Mouse (Mus musculus) liver, adult 2 months (tissue): ENCODE measurements around the gene H1foo. TPM values are rescaled to one million over a fixed set of nuclear protein-coding genes. Genes with fewer than 3 reads are reported as not detected.

ENCODE experiments used
- DNase-seq: peaks from one replicate; pipeline ENCODE4 v3.0.0-alpha.2; 2011; ENCODE audit warnings: low read depth, low spot score; ENCODE audit errors: extremely low read depth
- H3K27ac ChIP-seq: fragments of 200-500 bp; replicated peaks from 2 replicates; pipeline ENCODE4 v1.5.1; 2012; ENCODE audit warnings: low read depth, mild to moderate bottlenecking, control low read depth, inconsistent platforms, low read length; ENCODE audit not compliant: insufficient read depth
- H3K27me3 ChIP-seq: fragments of 200-500 bp; 2 replicates; pipeline ENCODE4 v1.6.1; 2012; ENCODE audit warnings: mild to moderate bottlenecking, moderate library complexity, low read length, inconsistent platforms; ENCODE audit not compliant: control insufficient read depth, insufficient read depth
- H3K36me3 ChIP-seq: fragments of 200-500 bp; 2 replicates; pipeline ENCODE4 v1.6.1; 2012; ENCODE audit warnings: low read length, inconsistent platforms; ENCODE audit not compliant: control insufficient read depth, insufficient read depth
- H3K4me1 ChIP-seq: fragments of 200-500 bp; 2 replicates; pipeline ENCODE4 v1.6.1; 2011; ENCODE audit warnings: low read length; ENCODE audit not compliant: control insufficient read depth, insufficient read depth
- H3K4me3 ChIP-seq: fragments of 200-500 bp; 2 replicates; pipeline ENCODE4 v1.5.1; 2011; ENCODE audit warnings: low read depth, mild to moderate bottlenecking, control low read depth, low read length, moderate library complexity; ENCODE audit not compliant: insufficient read depth
- H3K79me2 ChIP-seq: fragments of 200-500 bp; 2 replicates; pipeline ENCODE4 v1.6.1; 2012; ENCODE audit warnings: inconsistent platforms, mild to moderate bottlenecking, low read length, moderate library complexity; ENCODE audit not compliant: control insufficient read depth, insufficient read depth
- H3K9ac ChIP-seq: fragments of 200-500 bp; 2 replicates; pipeline ENCODE4 v1.6.1; 2012; ENCODE audit warnings: low read depth, mild to moderate bottlenecking, control low read depth, inconsistent platforms, low read length
- CTCF ChIP-seq: fragments of 200-500 bp; IDR thresholded peaks from 2 replicates; pipeline ENCODE4 v1.5.1; 2011; ENCODE audit warnings: low read depth, low read length, control low read depth
- POLR2A ChIP-seq: fragments of 200-500 bp; IDR thresholded peaks from 2 replicates; pipeline ENCODE4 v1.6.1; 2011; ENCODE audit warnings: low read length, control low read depth; ENCODE audit not compliant: insufficient read depth; ENCODE audit errors: extremely low read depth
- WGBS: fragments of 180-500 bp; shearing (Covaris S2); methylation state at CpG from one replicate; pipeline ENCODE4 v1.1.7; 2018; 5-methylcytosine and 5-hydroxymethylcytosine counted together
- polyA plus RNA-seq: library from polyadenylated mRNA; depleted of rRNA; stranded (reverse); fragments of >200 nt; gene quantifications from 2 replicates; pipeline ENCODE4 v1.2.3, GENCODE M21; 2012
- total RNA-seq: library from RNA; depleted of rRNA; stranded (reverse); fragments of >200 nt; gene quantifications from 2 replicates; pipeline ENCODE4 v1.2.3, GENCODE M21; 2014

The H1foo gene
- total and polyA plus RNA-seq, 2 experiments: not detected

DNA sequence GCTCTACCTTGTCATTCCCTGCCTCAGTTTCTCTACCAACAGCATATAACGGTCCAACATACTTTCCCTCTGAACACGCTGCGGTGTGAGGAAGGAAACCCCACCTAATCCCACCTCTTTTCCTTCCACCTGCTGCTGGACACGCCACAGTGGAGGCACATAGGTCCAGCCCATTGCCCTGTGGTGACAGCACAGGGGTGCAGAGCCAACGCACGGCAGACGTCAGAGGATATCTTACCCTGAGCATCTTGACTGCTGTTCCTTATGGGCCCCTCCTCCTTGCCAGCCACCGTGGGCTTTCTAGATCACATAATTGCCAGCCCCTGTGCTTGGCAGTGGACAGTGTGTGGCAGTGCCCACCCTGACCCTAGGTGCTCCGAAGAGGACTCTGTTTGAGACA, 45.7 kb downstream of the H1foo start:
- H3K4me3 ChIP-seq: peak overlapping the region; percentile 57
- 79% methylated on average over 9 of the region's 9 CpGs for WGBS
- no peaks in the 10 kb centered on the region; the same call in 1 of the 2 replicates for H3K4me1 ChIP-seq
- no peak for TF ChIP-seq POLR2A
- no peak for TF ChIP-seq CTCF
- 0 out of 2 replicates have a peak overlapping the region, but pooled peaks have one; percentile 12 for H3K27ac ChIP-seq
- H3K27me3 ChIP-seq: peaks cover 9% of the 10 kb centered on the region; the same call in 1 of the 2 replicates
- peaks cover 10% of the 10 kb centered on the region; the same call in 1 of the 2 replicates for H3K79me2 ChIP-seq
- H3K36me3 ChIP-seq: no peaks in the 10 kb centered on the region
- no peak for DNase-seq
- H3K9ac ChIP-seq: peak overlapping the region; percentile 56

- Histone ChIP-seq H3K27me3 (peaks cover 9% of the 10 kb centered on the region; the same call in 1 of the 2 replicates), H3K4me3 (peak overlapping the region; percentile 57), H3K9ac (peak overlapping the region; percentile 47), H3K27ac (peak overlapping the region; percentile 37), H3K36me3 (no peaks in the 10 kb centered on the region), H3K4me1 (no peaks in the 10 kb centered on the region; the same call in 1 of the 2 replicates), H3K79me2 (peaks cover 10% of the 10 kb centered on the region; the same call in 1 of the 2 replicates)
- TF ChIP-seq POLR2A: no peak
- TF ChIP-seq CTCF: no peak
- WGBS: 48% methylated on average over 13 of the region's 13 CpGs
- DNase-seq: no peak
These were observed 46.6 kb downstream of the H1foo start for GRCm38 (mm10) chr6:115991108-115991880.

- H3K27me3 ChIP-seq: peaks cover 9% of the 10 kb centered on the region; the same call in 1 of the 2 replicates
- peaks cover 2% of the 10 kb centered on the region; the same call in 1 of the 2 replicates for H3K4me1 ChIP-seq
- H3K9ac ChIP-seq: peak overlapping the region; percentile 47
- DNase-seq: no peak
- H3K27ac ChIP-seq: peak overlapping the region; percentile 37
- H3K4me3 ChIP-seq: peak overlapping the region; percentile 57
- WGBS: 51% methylated on average over 10 of the region's 10 CpGs
- TF ChIP-seq POLR2A (no peak), CTCF (no peak)
- H3K79me2 ChIP-seq: peaks cover 10% of the 10 kb centered on the region; the same call in 1 of the 2 replicates
- H3K36me3 ChIP-seq: no peaks in the 10 kb centered on the region
These were observed 47.3 kb downstream of the H1foo start for GRCm38 (mm10) chr6:115991881-115992620.

DNA sequence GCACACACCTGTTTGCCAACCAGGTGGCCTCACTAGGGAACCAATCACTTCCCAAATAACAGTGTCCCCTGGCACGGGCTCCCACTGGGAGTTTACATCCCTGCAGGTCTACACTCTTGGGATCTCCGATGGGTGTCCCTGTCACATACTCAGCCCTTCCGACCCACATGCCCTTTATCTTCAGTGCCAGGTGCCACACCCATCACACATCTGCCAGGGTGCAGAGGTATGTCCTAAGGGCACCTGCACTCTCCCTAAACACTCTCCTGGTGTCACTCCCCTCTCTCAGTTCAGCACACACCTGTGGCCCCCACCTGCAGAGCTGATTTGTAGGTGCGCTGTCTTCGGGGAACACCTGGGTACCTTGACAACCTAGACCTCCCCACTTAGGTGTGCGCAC, 48.2 kb downstream of the H1foo start:
- H3K4me1 ChIP-seq: peaks cover 2% of the 10 kb centered on the region; the same call in 1 of the 2 replicates
- peak overlapping the region; percentile 81 for H3K9ac ChIP-seq
- no peaks in the 10 kb centered on the region for H3K36me3 ChIP-seq
- WGBS: 37% methylated on average over 6 of the region's 6 CpGs
- TF ChIP-seq POLR2A: no peak
- DNase-seq: no peak
- H3K27me3 ChIP-seq: peaks cover 9% of the 10 kb centered on the region; the same call in 1 of the 2 replicates
- H3K79me2 ChIP-seq: peaks cover 10% of the 10 kb centered on the region; the same call in 1 of the 2 replicates
- peak overlapping the region; percentile 79 for H3K4me3 ChIP-seq
- H3K27ac ChIP-seq: peak overlapping the region; percentile 37

GRCm38 (mm10) chr6:115993463-115994145, 48.9 kb downstream of the H1foo start:
- H3K27ac ChIP-seq: peak overlapping the region; percentile 37
- TF ChIP-seq POLR2A: no peak
- no peak for TF ChIP-seq CTCF
- H3K36me3 ChIP-seq: no peaks in the 10 kb centered on the region
- H3K79me2 ChIP-seq: peaks cover 10% of the 10 kb centered on the region; the same call in 1 of the 2 replicates
- H3K9ac ChIP-seq: peak overlapping the region; percentile 81
- H3K4me3 ChIP-seq: peak overlapping the region; percentile 79
- peaks cover 9% of the 10 kb centered on the region; the same call in 1 of the 2 replicates for H3K27me3 ChIP-seq
- no peak for DNase-seq
- H3K4me1 ChIP-seq: peaks cover 4% of the 10 kb centered on the region; the same call in 1 of the 2 replicates
- 5% methylated on average over 85 of the region's 86 CpGs for WGBS
